In the genomic region with DNA sequence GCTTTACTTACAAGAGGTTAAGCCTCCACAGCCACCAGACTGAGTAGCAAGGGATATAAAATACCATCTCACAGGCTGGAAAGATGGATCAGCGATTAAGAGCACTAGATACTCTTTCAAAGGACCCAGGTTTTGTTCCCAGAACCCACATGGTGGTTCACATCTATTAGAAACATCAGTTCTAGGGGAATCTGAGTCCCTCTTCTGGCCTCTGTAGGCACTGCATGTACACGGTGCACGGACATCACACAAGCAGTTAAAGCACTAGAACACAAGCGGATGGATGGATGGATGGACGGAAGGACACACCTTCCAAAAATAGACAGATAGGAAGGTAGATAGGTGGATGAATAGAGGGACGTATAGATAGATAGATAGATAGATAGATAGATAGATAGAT, we compare ENCODE assay signal across 13 mouse cellular contexts. TPM values are rescaled to one million over a fixed set of nuclear protein-coding genes. Genes with fewer than 3 reads are reported as not detected.
DNase-seq lines count a peak whose midpoint lies in the region; ATAC-seq and TF ChIP-seq lines count a peak whose summit lies in the region.
"Had no signal": no experiment of that assay in that cellular context is flagged by ENCODE, and none has a peak within 500 bp of the region (broad histone marks: within the 10 kb centered on the region; RNA-seq: fewer than 3 reads in every experiment).

No protein-coding gene starts in this region.

- H3K4me1 ChIP-seq in intestine, postnatal 0 days (replicated peaks; ENCODE audit: control insufficient read depth, insufficient read depth, low read length) = no peaks in the 10 kb centered on the region
- no peaks in the 10 kb centered on the region for H3K4me1 ChIP-seq in intestine, embryonic 15.5 days (replicated peaks)
- no peaks in the 10 kb centered on the region for H3K4me1 ChIP-seq in lung, postnatal 0 days (ENCODE audit: insufficient read depth, low read depth, low read length)
- no peaks in the 10 kb centered on the region for H3K4me1 ChIP-seq in ES-E14 (ENCODE audit: control insufficient read depth in 2 of 2, insufficient read depth in 2 of 2, low read length in 2 of 2, poor library complexity in 1 of 2)

- no peak for ATAC-seq in intestine, postnatal 0 days
- ATAC-seq in intestine, embryonic 15.5 days = no peak
- ATAC-seq in lung, postnatal 0 days = no peak

- no peak overlapping the region for H3K4me3 ChIP-seq in intestine, postnatal 0 days (ENCODE audit: low read depth, low read length)
- no peak overlapping the region for H3K4me3 ChIP-seq in intestine, embryonic 15.5 days (replicated peaks)
- no peak overlapping the region for H3K4me3 ChIP-seq in lung, postnatal 0 days (ENCODE audit: low read depth, low read length)
- no peak overlapping the region for H3K4me3 ChIP-seq in ES-E14 (ENCODE audit: insufficient read depth in 1 of 2, low read depth in 1 of 2, low read length in 2 of 2, poor library complexity in 1 of 2, severe bottlenecking in 1 of 2)
- H3K4me3 ChIP-seq: neural tube, embryonic 13.5 days had no signal

- H3K36me3 ChIP-seq in intestine, postnatal 0 days (ENCODE audit: control insufficient read depth, insufficient read depth) = peaks cover 26% of the 10 kb centered on the region
- H3K36me3 ChIP-seq in intestine, embryonic 15.5 days = peaks cover 11% of the 10 kb centered on the region; the same call in 1 of the 2 replicates
- H3K36me3 ChIP-seq in lung, postnatal 0 days (ENCODE audit: insufficient read depth, low read length) = no peaks in the 10 kb centered on the region; the same call in 1 of the 2 replicates
- H3K36me3 ChIP-seq in ES-E14 (ENCODE audit: control insufficient read depth, insufficient read depth, low read length, poor library complexity, severe bottlenecking) = peaks cover 3% of the 10 kb centered on the region; the same call in 1 of the 2 replicates

- TF ChIP-seq CTCF in intestine, postnatal 0 days (IDR thresholded peaks at IDR 0.05; ENCODE audit: low read depth) = peak; percentile 27; the same call in 1 of the 2 replicates
- TF ChIP-seq CTCF in lung, postnatal 0 days (IDR thresholded peaks at IDR 0.05) = peak; percentile 31

- H3K9ac ChIP-seq in intestine, postnatal 0 days (ENCODE audit: low read depth, low read length) = no peak overlapping the region
- no peak overlapping the region for H3K9ac ChIP-seq in intestine, embryonic 15.5 days
- H3K9ac ChIP-seq in lung, postnatal 0 days (replicated peaks; ENCODE audit: low read depth) = no peak overlapping the region
- no peak overlapping the region for H3K9ac ChIP-seq in ES-E14 (ENCODE audit: insufficient read depth, low read depth, low read length, poor library complexity, severe bottlenecking)
- H3K9ac ChIP-seq: neural tube, embryonic 13.5 days had no signal

- WGBS in intestine, postnatal 0 days = 94% methylated on average over 6 of the region's 6 CpGs
- WGBS in intestine, embryonic 15.5 days = 95% methylated on average over 6 of the region's 6 CpGs
- 95% methylated on average over 6 of the region's 6 CpGs for WGBS in lung, postnatal 0 days

- in situ Hi-C loops in ES-E14 (cut with MboI; ENCODE audit: low sequenced_read_pairs in 2 of 2, unreplicated experiment in 2 of 2) = no loop called here

- no peaks in the 10 kb centered on the region for H3K27me3 ChIP-seq in intestine, postnatal 0 days (replicated peaks; ENCODE audit: control insufficient read depth, insufficient read depth, low read length)
- H3K27me3 ChIP-seq in intestine, embryonic 15.5 days (replicated peaks) = no peaks in the 10 kb centered on the region
- no peaks in the 10 kb centered on the region for H3K27me3 ChIP-seq in lung, postnatal 0 days (replicated peaks; ENCODE audit: insufficient read depth, low read length)
- H3K27me3 ChIP-seq: neural tube, embryonic 13.5 days had no signal

- TF ChIP-seq EP300 in lung, postnatal 0 days (IDR thresholded peaks at IDR 0.05) = no peak

- no peaks in the 10 kb centered on the region for H3K9me3 ChIP-seq in intestine, postnatal 0 days (ENCODE audit: control insufficient read depth)
- H3K9me3 ChIP-seq in intestine, embryonic 15.5 days = no peaks in the 10 kb centered on the region
- no peaks in the 10 kb centered on the region for H3K9me3 ChIP-seq in lung, postnatal 0 days (ENCODE audit: low read length)
- H3K9me3 ChIP-seq in ES-E14 (ENCODE audit: control insufficient read depth, insufficient read depth, low read depth, low read length) = no peaks in the 10 kb centered on the region
- H3K9me3 ChIP-seq: neural tube, embryonic 13.5 days had no signal

- DNase-seq in lung, postnatal 0 days (ENCODE audit: low spot score) = no peak
- no peak for DNase-seq in lung, postnatal 36 days
- DNase-seq in ES-E14 (ENCODE audit: low read depth, low spot score) = peak; percentile 25
- peak; percentile 8 for DNase-seq in naive thymus-derived CD4-positive, alpha-beta T cell, adult 2 months (ENCODE audit: low read depth)
- DNase-seq in urinary bladder, postnatal 10 days (ENCODE audit: low spot score) = no peak
- DNase-seq in cerebellum, adult 8-10 months = no peak
- DNase-seq: adrenal gland, adult 8-10 months; cerebellum, adult 2 months; kidney, postnatal 25 days; lung, adult 2 months had no signal

- no peak overlapping the region for H3K4me2 ChIP-seq in intestine, postnatal 0 days (replicated peaks; ENCODE audit: low read depth)
- H3K4me2 ChIP-seq in intestine, embryonic 15.5 days (replicated peaks) = no peak overlapping the region
- H3K4me2 ChIP-seq in lung, postnatal 0 days (replicated peaks; ENCODE audit: low read depth, low read length) = no peak overlapping the region
- H3K4me2 ChIP-seq: neural tube, embryonic 13.5 days had no signal

- no peak overlapping the region for H3K27ac ChIP-seq in intestine, postnatal 0 days (ENCODE audit: low read depth, low read length)
- H3K27ac ChIP-seq in intestine, embryonic 15.5 days = no peak overlapping the region
- H3K27ac ChIP-seq in lung, postnatal 0 days (ENCODE audit: low read length) = no peak overlapping the region
- H3K27ac ChIP-seq in ES-E14 (ENCODE audit: insufficient read depth, low read depth, low read length, poor library complexity, severe bottlenecking) = no peak overlapping the region
- H3K27ac ChIP-seq: neural tube, embryonic 13.5 days had no signal

TF ChIP-seq in ES-E14, 5 proteins besides CTCF, POLR2A, EP300 and RAD21:
- TF ChIP-seq HCFC1 (IDR thresholded peaks at IDR 0.05; ENCODE audit: borderline replicate concordance, insufficient read depth, low read length) = no peak
- no peak for TF ChIP-seq ZC3H11A (IDR thresholded peaks at IDR 0.05; ENCODE audit: borderline replicate concordance, low read depth, low read length)
- TF ChIP-seq ZNF384 (IDR thresholded peaks at IDR 0.05; ENCODE audit: low read depth, low read length) = no peak
- TF ChIP-seq MAFK (IDR thresholded peaks at IDR 0.05; ENCODE audit: insufficient read depth, low read depth, low read length) = no peak
- no peak for TF ChIP-seq CHD2 (IDR thresholded peaks at IDR 0.05; ENCODE audit: low read depth, low read length)

RNA-seq across cellular contexts. Expression of gene Map2k5, which starts 46.5 kb away (rescaled TPM):
- 13.8 and 15.7 TPM in 2 replicates for polyA plus RNA-seq in intestine, postnatal 0 days (2015; fragmentation: Nextera tagmentation; extraction: Ambion mirVana)
- 24.6 TPM in 2 replicates for polyA plus RNA-seq in intestine, embryonic 15.5 days (2015; fragmentation: Nextera tagmentation; extraction: Ambion mirVana)
- polyA plus RNA-seq in lung, postnatal 0 days (2015; fragmentation: Nextera tagmentation; extraction: Ambion mirVana) = 21.5 and 23.1 TPM in 2 replicates
- total RNA-seq in ES-E14 (2012; rRNA removed) = 8.3 and 9.6 TPM in 2 replicates

Comparison
In these comparisons a context has a peak if more than half of its experiments do, and no peak if none do; other contexts are left out.
1. DNase-seq: peak in ES-E14 (single experiment) and naive thymus-derived CD4-positive, alpha-beta T cell, adult 2 months (single experiment); none in lung, postnatal 0 days (single experiment), lung, postnatal 36 days (single experiment), urinary bladder, postnatal 10 days (single experiment) and cerebellum, adult 8-10 months (single experiment).